Mouse (Mus musculus): ENCODE results near the gene Lbh.

- TF ChIP-seq TAL1 (IDR thresholded peaks at IDR 0.05; ENCODE audit: low read length) (no peak), GATA1 (IDR thresholded peaks at IDR 0.05; ENCODE audit: low read length) (no peak)
These were observed 37.1 kb upstream of the Lbh start for GRCm38 (mm10) chr17:72881051-72881450.

Data from erythroblast, embryonic 14.5 days (primary cell).